Mouse (Mus musculus) neural tube, embryonic 11.5 days (tissue): ENCODE data around the gene Cdk18. TPM values are rescaled to one million over a fixed set of nuclear protein-coding genes. Genes with fewer than 3 reads are reported as not detected.
A peak's percentile ranks its signal among the peaks of the same experiment; 100 is the strongest.

Experiments used
- ATAC-seq: fragments of 200-750 bp; cut with Nextera tagmentation; 2 replicates; pipeline ENCODE4 v1.8.0; 2017; ENCODE audit warnings: moderate number of reproducible peaks, mild to moderate bottlenecking, moderate TSS enrichment, moderate library complexity; ENCODE audit not compliant: insufficient read depth, low FRiP score, low TSS enrichment
- DNase-seq: peaks from one replicate; pipeline ENCODE4 v3.0.0-alpha.2; 2015; ENCODE audit warnings: low spot score
- H3K27ac ChIP-seq: fragments of 300-500 bp; sonication (generic); 2 replicates; pipeline ENCODE4 v1.5.1; 2014; ENCODE audit warnings: low read depth, mild to moderate bottlenecking, low read length
- H3K27me3 ChIP-seq: fragments of 300-500 bp; sonication (generic); 2 replicates; pipeline ENCODE4 v1.6.1; 2014; ENCODE audit warnings: mild to moderate bottlenecking, low read length, mixed read lengths; ENCODE audit not compliant: control insufficient read depth, insufficient read depth
- H3K36me3 ChIP-seq: fragments of 300-500 bp; sonication (generic); 2 replicates; pipeline ENCODE4 v1.6.1; 2014; ENCODE audit warnings: mild to moderate bottlenecking, low read length, moderate library complexity, mixed read lengths; ENCODE audit not compliant: control insufficient read depth, insufficient read depth
- H3K4me1 ChIP-seq: fragments of 300-500 bp; sonication (generic); 2 replicates; pipeline ENCODE4 v1.6.1; 2014; ENCODE audit warnings: low read length, mixed read lengths; ENCODE audit not compliant: control insufficient read depth, insufficient read depth
- H3K4me2 ChIP-seq: fragments of 300-500 bp; sonication (generic); 2 replicates; pipeline ENCODE4 v1.6.1; 2014; ENCODE audit warnings: low read depth, mild to moderate bottlenecking, moderate library complexity
- H3K4me3 ChIP-seq: fragments of 300-500 bp; sonication (generic); 2 replicates; pipeline ENCODE4 v1.5.1; 2014; ENCODE audit warnings: low read depth, low read length
- H3K9ac ChIP-seq: fragments of 300-500 bp; sonication (generic); 2 replicates; pipeline ENCODE4 v1.6.1; 2014; ENCODE audit warnings: mild to moderate bottlenecking, low read length
- H3K9me3 ChIP-seq: fragments of 300-500 bp; sonication (generic); 2 replicates; pipeline ENCODE4 v1.6.1; 2016; ENCODE audit warnings: low read length; ENCODE audit not compliant: control insufficient read depth
- WGBS: fragments of 180-500 bp; shearing (Covaris S2); extraction: QIAGEN DNeasy Blood & Tissue Kit; methylation state at CpG from one replicate; pipeline ENCODE4 v1.1.7; 2014; 5-methylcytosine and 5-hydroxymethylcytosine counted together
- polyA plus RNA-seq: library from polyadenylated mRNA; unstranded; fragments of >200 nt; fragmentation: Nextera tagmentation; extraction: Ambion mirVana; gene quantifications from 2 replicates; pipeline ENCODE4 v1.2.1, GENCODE M21; 2014

The Cdk18 gene
- polyA plus RNA-seq, 1 experiment from 2014 or later: 1.9 TPM

GRCm38 (mm10) chr1:132136847-132137246 is 2.6 kb downstream of the Cdk18 start:
- no peak overlapping the region for H3K9ac ChIP-seq
- no peaks in the 10 kb centered on the region for H3K36me3 ChIP-seq
- no peak for DNase-seq
- 85% methylated on average over 3 of the region's 3 CpGs for WGBS
- H3K4me2 ChIP-seq: no peak overlapping the region
- H3K4me1 ChIP-seq: no peaks in the 10 kb centered on the region
- no peak overlapping the region for H3K27ac ChIP-seq
- no peak for ATAC-seq
- no peaks in the 10 kb centered on the region for H3K9me3 ChIP-seq
- no peak overlapping the region for H3K4me3 ChIP-seq
- peaks cover 16% of the 10 kb centered on the region for H3K27me3 ChIP-seq

DNA sequence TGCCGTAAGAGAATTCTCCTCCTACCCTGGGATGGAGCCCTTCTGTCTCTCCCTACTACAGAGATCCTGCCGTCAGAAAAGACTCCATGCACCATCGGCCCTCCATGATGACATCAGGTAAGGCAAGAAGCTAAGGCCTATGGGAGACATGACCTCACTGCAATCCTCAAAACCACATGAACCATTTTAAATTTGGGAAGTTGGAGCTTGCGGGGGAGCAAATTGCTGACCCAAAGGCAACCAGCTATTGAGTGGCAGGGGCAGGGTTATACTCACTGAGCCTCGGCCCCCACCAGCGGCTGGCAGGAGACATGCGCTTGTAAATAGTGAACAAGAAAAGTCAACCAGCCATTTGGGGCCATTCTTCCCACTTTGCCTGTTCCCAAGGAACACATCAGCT is 3.9 kb downstream of the Cdk18 start:
- DNase-seq (no peak), ATAC-seq (no peak)
- Histone ChIP-seq H3K9ac (no peak overlapping the region), H3K27me3 (peaks cover 16% of the 10 kb centered on the region), H3K36me3 (no peaks in the 10 kb centered on the region), H3K4me2 (no peak overlapping the region), H3K4me1 (no peaks in the 10 kb centered on the region), H3K4me3 (no peak overlapping the region), H3K27ac (no peak overlapping the region), H3K9me3 (no peaks in the 10 kb centered on the region)
- WGBS: 78% methylated on average over 7 of the region's 7 CpGs

DNA sequence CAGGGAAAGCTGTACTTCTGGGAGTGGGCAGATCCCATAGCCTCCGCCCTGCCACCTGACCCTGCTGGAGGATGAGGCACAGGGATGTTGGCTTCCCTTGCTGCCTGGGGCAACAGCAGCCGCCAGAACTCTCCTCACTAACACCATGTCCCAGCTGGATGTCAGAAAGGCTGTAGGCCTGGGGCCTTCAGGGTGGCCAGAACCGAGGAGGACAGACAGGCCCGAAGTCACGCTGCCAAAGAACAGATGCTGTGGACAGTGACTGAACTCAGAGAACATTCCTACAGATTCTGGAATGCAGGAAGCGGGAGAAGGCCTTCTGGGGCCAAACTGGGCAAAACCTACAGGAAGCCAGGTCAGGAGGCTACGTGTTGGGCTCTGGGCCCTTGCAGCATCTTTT is 11.2 kb downstream of the Cdk18 start:
- Histone ChIP-seq H3K9ac (no peak overlapping the region), H3K36me3 (no peaks in the 10 kb centered on the region), H3K4me2 (no peak overlapping the region), H3K27me3 (no peaks in the 10 kb centered on the region), H3K27ac (no peak overlapping the region), H3K9me3 (no peaks in the 10 kb centered on the region), H3K4me1 (peaks cover 5% of the 10 kb centered on the region; the same call in 1 of the 2 replicates), H3K4me3 (no peak overlapping the region)
- ATAC-seq: no peak
- 70% methylated on average over 7 of the region's 7 CpGs for WGBS
- no peak for DNase-seq

DNA sequence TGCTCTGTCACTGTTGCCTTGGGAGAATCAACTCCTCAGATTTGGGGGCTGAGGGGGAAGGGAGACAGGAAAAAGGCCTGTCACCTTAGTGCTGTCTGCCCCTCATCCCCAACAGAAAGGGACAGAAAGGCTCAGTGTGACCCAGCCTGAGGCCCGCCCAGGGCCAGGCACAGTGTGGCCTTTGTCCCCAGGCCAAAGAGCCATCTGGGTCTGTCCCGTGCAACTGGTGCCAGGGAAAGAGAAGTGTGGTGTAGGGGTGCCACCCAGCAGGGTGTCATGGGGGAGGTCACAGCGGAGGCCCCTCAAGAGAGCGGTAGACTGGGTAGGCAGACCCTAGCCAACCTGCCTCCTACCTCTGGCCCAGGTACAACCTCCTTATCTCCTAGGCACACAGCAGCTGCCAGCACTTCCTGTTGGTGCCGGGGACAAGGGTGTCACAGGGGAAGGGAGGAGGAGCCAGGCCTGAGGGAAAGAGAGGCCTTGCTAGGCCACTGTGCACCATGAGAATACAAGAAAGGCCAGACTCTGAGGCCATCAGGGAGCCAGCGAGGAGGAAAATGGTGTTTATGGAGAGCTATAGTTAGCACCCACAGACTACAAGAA is 13.6 kb downstream of the Cdk18 start:
- no peak for DNase-seq
- peaks cover 5% of the 10 kb centered on the region; the same call in 1 of the 2 replicates for H3K4me1 ChIP-seq

DNA sequence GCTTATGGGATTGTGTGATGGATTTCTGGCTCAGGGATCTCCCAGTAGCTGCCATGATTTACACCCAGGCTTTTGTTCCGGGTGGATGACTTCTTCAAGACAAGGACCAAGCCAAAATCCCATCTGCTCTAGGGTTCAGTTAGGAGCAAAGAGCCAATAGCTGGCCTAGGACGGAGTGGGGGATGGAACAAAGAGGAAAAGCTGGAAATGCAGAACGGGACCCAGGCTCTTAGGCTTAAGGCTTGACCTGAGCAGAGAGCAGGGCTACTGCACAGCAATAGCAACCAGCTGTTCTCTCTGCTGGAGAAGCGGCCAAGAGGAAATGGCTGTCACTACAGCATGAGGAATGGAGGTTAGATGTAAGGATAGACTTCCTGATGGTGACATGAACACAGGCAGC is 14.2 kb downstream of the Cdk18 start:
- H3K27ac ChIP-seq: no peak overlapping the region
- ATAC-seq (no peak), DNase-seq (no peak)
- no peaks in the 10 kb centered on the region for H3K27me3 ChIP-seq
- H3K36me3 ChIP-seq: no peaks in the 10 kb centered on the region
- no peak overlapping the region for H3K4me2 ChIP-seq
- H3K9me3 ChIP-seq: no peaks in the 10 kb centered on the region
- no peak overlapping the region for H3K4me3 ChIP-seq
- H3K9ac ChIP-seq: no peak overlapping the region
- peaks cover 5% of the 10 kb centered on the region; the same call in 1 of the 2 replicates for H3K4me1 ChIP-seq
- WGBS: 25% methylated on average over 4 of the region's 4 CpGs

More for the DNA sequence above, 13.6 kb downstream of the Cdk18 start:
- no peak for ATAC-seq
- Histone ChIP-seq H3K36me3 (no peaks in the 10 kb centered on the region), H3K4me2 (no peak overlapping the region), H3K4me3 (no peak overlapping the region), H3K27ac (no peak overlapping the region), H3K9me3 (no peaks in the 10 kb centered on the region), H3K9ac (no peak overlapping the region), H3K27me3 (no peaks in the 10 kb centered on the region)
- 68% methylated on average over 6 of the region's 6 CpGs for WGBS

- Histone ChIP-seq H3K27ac (no peak overlapping the region), H3K4me1 (peaks cover 5% of the 10 kb centered on the region; the same call in 1 of the 2 replicates), H3K36me3 (no peaks in the 10 kb centered on the region), H3K4me2 (no peak overlapping the region), H3K27me3 (no peaks in the 10 kb centered on the region), H3K9ac (no peak overlapping the region), H3K9me3 (no peaks in the 10 kb centered on the region), H3K4me3 (no peak overlapping the region)
- DNase-seq (peak; percentile 32), ATAC-seq (no peak)
- 66% methylated on average over 9 of the region's 9 CpGs for WGBS
These were observed 16.0 kb downstream of the Cdk18 start for GRCm38 (mm10) chr1:132123420-132124014.

GRCm38 (mm10) chr1:132121895-132122294 is 17.6 kb downstream of the Cdk18 start:
- ATAC-seq (no peak), DNase-seq (no peak)
- Histone ChIP-seq H3K9ac (no peak overlapping the region), H3K4me3 (no peak overlapping the region), H3K9me3 (no peaks in the 10 kb centered on the region), H3K36me3 (no peaks in the 10 kb centered on the region), H3K27ac (no peak overlapping the region), H3K4me1 (peaks cover 5% of the 10 kb centered on the region; the same call in 1 of the 2 replicates), H3K27me3 (no peaks in the 10 kb centered on the region), H3K4me2 (no peak overlapping the region)
- WGBS: 86% methylated on average over 6 of the region's 6 CpGs

GRCm38 (mm10) chr1:132121236-132121635 is 18.2 kb downstream of the Cdk18 start:
- DNase-seq (peak; percentile 91), ATAC-seq (peak; percentile 52; the same call in 1 of the 2 replicates)
- 27% methylated on average over 6 of the region's 6 CpGs for WGBS
- Histone ChIP-seq H3K9ac (no peak overlapping the region), H3K27ac (no peak overlapping the region), H3K9me3 (no peaks in the 10 kb centered on the region), H3K4me1 (peaks cover 5% of the 10 kb centered on the region; the same call in 1 of the 2 replicates), H3K4me3 (no peak overlapping the region), H3K4me2 (no peak overlapping the region), H3K36me3 (no peaks in the 10 kb centered on the region), H3K27me3 (no peaks in the 10 kb centered on the region)

DNA sequence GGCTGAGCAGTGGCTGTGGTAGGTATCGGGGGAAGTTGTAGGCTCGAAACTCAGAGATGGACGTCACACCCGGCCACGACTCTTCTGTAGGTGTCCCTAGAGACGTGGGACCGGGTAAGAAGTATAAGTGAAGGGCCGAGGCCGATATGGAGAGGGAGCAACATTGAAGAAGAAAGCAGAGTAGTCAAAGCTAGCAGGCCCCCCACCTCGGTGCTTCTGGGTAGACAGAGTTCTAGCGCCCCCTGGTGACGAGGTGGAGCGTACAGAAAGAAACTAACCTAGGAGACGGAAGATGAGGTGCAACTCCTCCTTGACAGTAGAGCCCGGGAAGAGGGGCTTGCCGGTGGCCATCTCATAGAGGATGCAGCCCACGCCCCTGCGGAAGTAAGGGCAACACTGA is 22.9 kb downstream of the Cdk18 start:
- H3K27me3 ChIP-seq: no peaks in the 10 kb centered on the region
- no peaks in the 10 kb centered on the region for H3K4me1 ChIP-seq
- no peak overlapping the region for H3K9ac ChIP-seq
- ATAC-seq: no peak
- 30% methylated on average over 18 of the region's 18 CpGs for WGBS
- H3K36me3 ChIP-seq: no peaks in the 10 kb centered on the region
- no peak overlapping the region for H3K4me2 ChIP-seq
- H3K27ac ChIP-seq: no peak overlapping the region
- no peaks in the 10 kb centered on the region for H3K9me3 ChIP-seq
- no peak overlapping the region for H3K4me3 ChIP-seq
- DNase-seq: peak; percentile 73
